ENCODE assay signal across 16 mouse cellular contexts in the genomic region with DNA sequence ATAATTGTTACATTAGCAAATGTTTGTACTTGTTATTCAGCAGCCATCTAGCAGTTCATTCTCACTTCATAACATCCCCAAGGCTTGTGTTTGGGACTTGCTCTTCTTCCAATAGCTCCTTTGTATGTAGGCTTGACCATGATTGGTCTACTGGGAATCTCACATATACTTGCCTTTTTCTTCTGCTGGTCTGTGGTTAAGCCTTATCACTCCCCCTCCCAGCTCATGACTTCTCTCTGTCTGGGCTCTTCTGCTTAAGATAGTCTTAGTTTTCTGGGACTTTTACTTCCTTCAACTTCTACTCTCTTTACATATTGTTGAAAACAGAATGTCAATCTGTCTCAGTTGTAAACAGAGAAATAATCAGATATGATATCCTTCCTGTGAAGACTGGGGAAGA.
"Had no signal": no experiment of that assay in that cellular context is flagged by ENCODE, and none has a peak within 500 bp of the region (broad histone marks: within the 10 kb centered on the region; RNA-seq: fewer than 3 reads in every experiment).

No protein-coding gene starts in this region.

- H3K4me1 ChIP-seq: neural tube, embryonic 13.5 days; neural tube, embryonic 15.5 days; stomach, embryonic 15.5 days had no signal

- H3K36me3 ChIP-seq: neural tube, embryonic 13.5 days; neural tube, embryonic 15.5 days; stomach, embryonic 15.5 days had no signal

- DNase-seq: retina, postnatal 1 day; right cerebral cortex, adult 18-20 months; right cerebral cortex, postnatal 14 days; right cerebral cortex, postnatal 25 days; right cerebral cortex, postnatal 4 days; spleen, adult 18-20 months; thymus, adult 18-20 months; thymus, adult 2 months; thymus, postnatal 14 days; thymus, postnatal 25 days; thymus, postnatal 36 days; thymus, postnatal 4 days had no signal

- H3K27ac ChIP-seq: neural tube, embryonic 13.5 days; neural tube, embryonic 15.5 days; stomach, embryonic 15.5 days; stomach, postnatal 0 days had no signal

- H3K4me3 ChIP-seq: neural tube, embryonic 13.5 days; neural tube, embryonic 15.5 days; stomach, embryonic 15.5 days had no signal

- H3K27me3 ChIP-seq: neural tube, embryonic 13.5 days; neural tube, embryonic 15.5 days; stomach, embryonic 15.5 days had no signal

- H3K9me3 ChIP-seq: neural tube, embryonic 13.5 days; neural tube, embryonic 15.5 days; stomach, embryonic 15.5 days had no signal

- H3K9ac ChIP-seq: neural tube, embryonic 13.5 days; neural tube, embryonic 15.5 days; stomach, embryonic 15.5 days had no signal
